Mouse (Mus musculus) E14TG2a.4 (cell line): ENCODE results near the gene Rpgrip1.

ENCODE experiments used
- CTCF ChIP-seq: conservative IDR thresholded peaks from 2 replicates; pipeline ENCODE4 v1.5.1; 2014; ENCODE audit warnings: low read length
- NANOG ChIP-seq: IDR thresholded peaks from 2 replicates; pipeline ENCODE4 v1.6.1; 2014; ENCODE audit warnings: borderline replicate concordance, low read length, mixed read lengths

- TF ChIP-seq CTCF = no peak
- TF ChIP-seq NANOG = no peak
These were observed 10.9 kb upstream of the Rpgrip1 start for GRCm38 (mm10) chr14:52099563-52099962.
